Mouse (Mus musculus) ES-E14 (cell line): ENCODE results near the gene Smim11.

Experiments used
- CHD2 ChIP-seq: IDR thresholded peaks from 2 replicates; pipeline ENCODE4 v1.6.1; 2014; ENCODE audit warnings: mild to moderate bottlenecking, low read depth, low read length, inconsistent platforms
- HCFC1 ChIP-seq: IDR thresholded peaks from 2 replicates; pipeline ENCODE4 v1.6.1; 2012; ENCODE audit warnings: low read length, inconsistent platforms, borderline replicate concordance; ENCODE audit not compliant: insufficient read depth
- MAFK ChIP-seq: IDR thresholded peaks from 2 replicates; pipeline ENCODE4 v1.6.1; 2014; ENCODE audit warnings: mild to moderate bottlenecking, low read depth, low read length, inconsistent platforms; ENCODE audit not compliant: insufficient read depth
- ZNF384 ChIP-seq: IDR thresholded peaks from 2 replicates; pipeline ENCODE4 v1.6.1; 2012; ENCODE audit warnings: low read depth, low read length, inconsistent platforms

- TF ChIP-seq MAFK: no peak
- TF ChIP-seq HCFC1: no peak
- no peak for TF ChIP-seq ZNF384
- no peak for TF ChIP-seq CHD2
Observed at GRCm38 (mm10) chr16:92292101-92292500, 9.0 kb upstream of the Smim11 start, which contains the start of gene Kcne2.
